Mouse (Mus musculus) olfactory bulb, adult 2 months (tissue): ENCODE data around the gene Gm9. TPM values are rescaled to one million over a fixed set of nuclear protein-coding genes. Genes with fewer than 3 reads are reported as not detected.

Experiments
- H3K27ac ChIP-seq: fragments of 200-500 bp; 2 replicates; pipeline ENCODE4 v1.5.1; 2012; ENCODE audit warnings: low read depth, low read length; ENCODE audit not compliant: insufficient read depth
- H3K4me1 ChIP-seq: fragments of 200-500 bp; 2 replicates; pipeline ENCODE4 v1.6.1; 2012; ENCODE audit warnings: low read length; ENCODE audit not compliant: control insufficient read depth, insufficient read depth
- H3K4me3 ChIP-seq: fragments of 200-500 bp; 2 replicates; pipeline ENCODE4 v1.5.1; 2012; ENCODE audit warnings: mild to moderate bottlenecking, low read depth, low read length, moderate library complexity; ENCODE audit not compliant: insufficient read depth
- CTCF ChIP-seq: fragments of 200-500 bp; IDR thresholded peaks from 2 replicates; pipeline ENCODE4 v1.5.1; 2012; ENCODE audit warnings: low read depth, mild to moderate bottlenecking, low read length, moderate library complexity; ENCODE audit not compliant: insufficient read depth
- POLR2A ChIP-seq: fragments of 200-500 bp; IDR thresholded peaks from 2 replicates; pipeline ENCODE4 v1.6.1; 2012; ENCODE audit warnings: mild to moderate bottlenecking, low read depth, low read length, moderate library complexity; ENCODE audit not compliant: insufficient read depth
- WGBS: fragments of 180-500 bp; shearing (Covaris S2); methylation state at CpG from one replicate; pipeline ENCODE4 v1.1.7; 2018; 5-methylcytosine and 5-hydroxymethylcytosine counted together
- polyA plus RNA-seq: library from polyadenylated mRNA; stranded (reverse); fragments of >200 nt; gene quantifications from 2 replicates; pipeline ENCODE4 v1.2.4, GENCODE M21; 2012; ENCODE audit warnings: low replicate concordance; ENCODE audit not compliant: missing spikeins, insufficient read depth, insufficient read length

Gene Gm9
- polyA plus RNA-seq, 1 experiment, result not detected

- no peaks in the 10 kb centered on the region for H3K4me1 ChIP-seq
- whole genome bisulfite sequencing, result 36% methylated on average over 3 of the region's 3 CpGs
- H3K27ac ChIP-seq, result no peak overlapping the region
- H3K4me3 ChIP-seq, result no peak overlapping the region
- no peak for TF ChIP-seq POLR2A
Observed at GRCm38 (mm10) chrX:37167085-37167484, 43.8 kb downstream of the Gm9 start.

GRCm38 (mm10) chrX:37163115-37163514 is 47.7 kb downstream of the Gm9 start:
- Histone ChIP-seq H3K27ac (no peak overlapping the region), H3K4me1 (no peaks in the 10 kb centered on the region; the same call in 1 of the 2 replicates), H3K4me3 (no peak overlapping the region)
- 81% methylated on average over 18 of the region's 18 CpGs for WGBS
- TF ChIP-seq CTCF, result no peak

- Histone ChIP-seq H3K4me1 (no peaks in the 10 kb centered on the region; the same call in 1 of the 2 replicates), H3K4me3 (no peak overlapping the region), H3K27ac (no peak overlapping the region)
- no peak for TF ChIP-seq CTCF
- no peak for TF ChIP-seq POLR2A
- WGBS, result 53% methylated on average over 10 of the region's 10 CpGs
Observed at GRCm38 (mm10) chrX:37161169-37161568, 49.7 kb downstream of the Gm9 start.

Other genes with a start within 250 kb of the Gm9 start
- gene Sept6, start 219.2 kb downstream of the Gm9 start, polyA plus RNA-seq, result not detected in 2 replicates
- gene Sowahd, start 162.2 kb downstream of the Gm9 start, polyA plus RNA-seq, result not detected in 2 replicates
- not detected in 2 replicates for gene Rpl39, start 125.6 kb downstream of the Gm9 start, polyA plus RNA-seq
- gene Upf3b, start 100.7 kb downstream of the Gm9 start, polyA plus RNA-seq, result not detected in 2 replicates
- not detected in 2 replicates for gene Nkap, start 84.2 kb downstream of the Gm9 start, polyA plus RNA-seq
- gene Akap14, start 42.2 kb downstream of the Gm9 start, polyA plus RNA-seq, result not detected in 2 replicates
- not detected in 2 replicates for gene Ndufa1, start 19.9 kb downstream of the Gm9 start, polyA plus RNA-seq
- gene Rnf113a1, start 19.8 kb downstream of the Gm9 start, polyA plus RNA-seq, result not detected in 2 replicates
- not detected in 2 replicates for gene Rhox1, start 11.2 kb upstream of the Gm9 start, polyA plus RNA-seq
- not detected in 2 replicates for gene Rhox2a, start 33.9 kb upstream of the Gm9 start, polyA plus RNA-seq
- not detected in 2 replicates for gene Rhox3a, start 38.9 kb upstream of the Gm9 start, polyA plus RNA-seq
- gene Rhox4a, start 54.3 kb upstream of the Gm9 start, polyA plus RNA-seq, result not detected in 2 replicates
- not detected in 2 replicates for gene Rhox3a2, start 169.0 kb upstream of the Gm9 start, polyA plus RNA-seq
- gene Rhox4a2, start 179.8 kb upstream of the Gm9 start, polyA plus RNA-seq, result not detected in 2 replicates
- gene Rhox2b, start 201.0 kb upstream of the Gm9 start, polyA plus RNA-seq, result not detected in 2 replicates
- not detected in 2 replicates for gene Rhox4b, start 221.5 kb upstream of the Gm9 start, polyA plus RNA-seq
- not detected in 2 replicates for gene Rhox2c, start 242.6 kb upstream of the Gm9 start, polyA plus RNA-seq
- not detected in 2 replicates for gene Rhox3c, start 247.5 kb upstream of the Gm9 start, polyA plus RNA-seq